Mouse (Mus musculus): ENCODE measurements around the gene Tmem131. TPM values are rescaled to one million over a fixed set of nuclear protein-coding genes. Genes with fewer than 3 reads are reported as not detected.
"Not testable (repeated sequence)": the region's sequence is repeated elsewhere in the genome, so short reads cannot be mapped to it uniquely, and the experiment has no call there.

Gene Tmem131
- total RNA-seq, 2 experiments from 2014 or later, result 168 to 214 TPM

- ATAC-seq (replicated peaks; ENCODE audit: low FRiP score, poor library complexity, severe bottlenecking), result no peak
Observed at GRCm38 (mm10) chr1:36894136-36894535, 49.3 kb downstream of the Tmem131 start.

GRCm38 (mm10) chr1:36893720-36894119 lies 49.7 kb downstream of the Tmem131 start:
- ATAC-seq (replicated peaks; ENCODE audit: low FRiP score, poor library complexity, severe bottlenecking), result not testable (repeated sequence)

- no peak for ATAC-seq (replicated peaks; ENCODE audit: low FRiP score, poor library complexity, severe bottlenecking)
Observed at GRCm38 (mm10) chr1:36893146-36893545, 50.3 kb downstream of the Tmem131 start.

- no peak for ATAC-seq (replicated peaks; ENCODE audit: low FRiP score, poor library complexity, severe bottlenecking)
Observed at GRCm38 (mm10) chr1:36892461-36892860, 51.0 kb downstream of the Tmem131 start.

- no peak for ATAC-seq (replicated peaks; ENCODE audit: low FRiP score, poor library complexity, severe bottlenecking)
Observed at GRCm38 (mm10) chr1:36889016-36889415, 54.5 kb downstream of the Tmem131 start.

GRCm38 (mm10) chr1:36887172-36887571 lies 56.3 kb downstream of the Tmem131 start:
- ATAC-seq (replicated peaks; ENCODE audit: low FRiP score, poor library complexity, severe bottlenecking), result no peak

- no peak for ATAC-seq (replicated peaks; ENCODE audit: low FRiP score, poor library complexity, severe bottlenecking)
Observed at GRCm38 (mm10) chr1:36886489-36886888, 57.0 kb downstream of the Tmem131 start.

GRCm38 (mm10) chr1:36884536-36884935 lies 58.9 kb downstream of the Tmem131 start:
- ATAC-seq (replicated peaks; ENCODE audit: low FRiP score, poor library complexity, severe bottlenecking), result no peak

- ATAC-seq (replicated peaks; ENCODE audit: low FRiP score, poor library complexity, severe bottlenecking), result no peak
Observed at GRCm38 (mm10) chr1:36883805-36884204, 59.7 kb downstream of the Tmem131 start.

- ATAC-seq (replicated peaks; ENCODE audit: low FRiP score, poor library complexity, severe bottlenecking), result no peak
Observed at GRCm38 (mm10) chr1:36879154-36879553, 64.3 kb downstream of the Tmem131 start.

GRCm38 (mm10) chr1:36877126-36877525 lies 66.3 kb downstream of the Tmem131 start:
- ATAC-seq (replicated peaks; ENCODE audit: low FRiP score, poor library complexity, severe bottlenecking), result no peak

GRCm38 (mm10) chr1:36874874-36875561 lies 68.4 kb downstream of the Tmem131 start:
- no peak for ATAC-seq (replicated peaks; ENCODE audit: low FRiP score, poor library complexity, severe bottlenecking)

GRCm38 (mm10) chr1:36871238-36871637 lies 72.2 kb downstream of the Tmem131 start:
- ATAC-seq (replicated peaks; ENCODE audit: low FRiP score, poor library complexity, severe bottlenecking), result no peak

GRCm38 (mm10) chr1:36870518-36870917 lies 72.9 kb downstream of the Tmem131 start:
- no peak for ATAC-seq (replicated peaks; ENCODE audit: low FRiP score, poor library complexity, severe bottlenecking)

- no peak for ATAC-seq (replicated peaks; ENCODE audit: low FRiP score, poor library complexity, severe bottlenecking)
Observed at GRCm38 (mm10) chr1:36864757-36865156, 78.7 kb downstream of the Tmem131 start.

GRCm38 (mm10) chr1:36861775-36862174 lies 81.7 kb downstream of the Tmem131 start:
- ATAC-seq (replicated peaks; ENCODE audit: low FRiP score, poor library complexity, severe bottlenecking), result no peak

- ATAC-seq (replicated peaks; ENCODE audit: low FRiP score, poor library complexity, severe bottlenecking), result no peak
Observed at GRCm38 (mm10) chr1:36860876-36861275, 82.6 kb downstream of the Tmem131 start.

GRCm38 (mm10) chr1:36860431-36860849 lies 83.0 kb downstream of the Tmem131 start:
- no peak for ATAC-seq (replicated peaks; ENCODE audit: low FRiP score, poor library complexity, severe bottlenecking)

GRCm38 (mm10) chr1:36857081-36857480 lies 86.4 kb downstream of the Tmem131 start:
- ATAC-seq (replicated peaks; ENCODE audit: low FRiP score, poor library complexity, severe bottlenecking), result no peak

- ATAC-seq (replicated peaks; ENCODE audit: low FRiP score, poor library complexity, severe bottlenecking), result no peak
Observed at GRCm38 (mm10) chr1:36854198-36854765, 89.2 kb downstream of the Tmem131 start.

- no peak for ATAC-seq (replicated peaks; ENCODE audit: low FRiP score, poor library complexity, severe bottlenecking)
Observed at GRCm38 (mm10) chr1:36852085-36852484, 91.4 kb downstream of the Tmem131 start.

GRCm38 (mm10) chr1:36851392-36851791 lies 92.1 kb downstream of the Tmem131 start:
- no peak for ATAC-seq (replicated peaks; ENCODE audit: low FRiP score, poor library complexity, severe bottlenecking)
